Mouse (Mus musculus) limb, embryonic 14.5 days (tissue): ENCODE data around the gene Gbp8. TPM values are rescaled to one million over a fixed set of nuclear protein-coding genes. Genes with fewer than 3 reads are reported as not detected.
"Not testable (repeated sequence)": the region's sequence is repeated elsewhere in the genome, so short reads cannot be mapped to it uniquely, and the experiment has no call there.

Experiments
- ATAC-seq: fragments of 200-750 bp; cut with Nextera tagmentation; 2 replicates; pipeline ENCODE4 v1.8.0; 2017; ENCODE audit warnings: low read depth, moderate number of reproducible peaks, moderate TSS enrichment; ENCODE audit not compliant: low FRiP score
- DNase-seq: peaks from one replicate; pipeline ENCODE4 v3.0.0-alpha.2; 2015; ENCODE audit warnings: low spot score
- H3K27ac ChIP-seq: fragments of 300-500 bp; sonication (generic); replicated peaks from 2 replicates; pipeline ENCODE4 v1.5.1; 2014; ENCODE audit warnings: low read depth, mild to moderate bottlenecking, low read length, moderate library complexity, mixed read lengths
- H3K27me3 ChIP-seq: fragments of 300-500 bp; sonication (generic); 2 replicates; pipeline ENCODE4 v1.6.1; 2014; ENCODE audit warnings: low read length, mixed read lengths; ENCODE audit not compliant: control insufficient read depth, insufficient read depth
- H3K36me3 ChIP-seq: fragments of 300-500 bp; sonication (generic); 2 replicates; pipeline ENCODE4 v1.6.1; 2014; ENCODE audit warnings: mild to moderate bottlenecking, low read length, moderate library complexity, mixed read lengths; ENCODE audit not compliant: control insufficient read depth, insufficient read depth
- H3K4me1 ChIP-seq: fragments of 300-500 bp; sonication (generic); 2 replicates; pipeline ENCODE4 v1.6.1; 2014; ENCODE audit warnings: antibody characterized with exemption, low read length, mixed read lengths; ENCODE audit not compliant: control insufficient read depth, insufficient read depth
- H3K4me2 ChIP-seq: fragments of 300-500 bp; sonication (generic); replicated peaks from 2 replicates; pipeline ENCODE4 v1.6.1; 2014; ENCODE audit warnings: low read depth, mild to moderate bottlenecking, low read length, moderate library complexity; ENCODE audit not compliant: severe bottlenecking
- H3K4me3 ChIP-seq: fragments of 300-500 bp; sonication (generic); replicated peaks from 2 replicates; pipeline ENCODE4 v1.5.1; 2014; ENCODE audit warnings: low read length
- H3K9ac ChIP-seq: fragments of 300-500 bp; sonication (generic); 2 replicates; pipeline ENCODE4 v1.6.1; 2014; ENCODE audit warnings: mild to moderate bottlenecking, low read depth, low read length, moderate library complexity; ENCODE audit not compliant: severe bottlenecking
- H3K9me3 ChIP-seq: fragments of 300-500 bp; sonication (generic); 2 replicates; pipeline ENCODE4 v1.6.1; 2016; ENCODE audit warnings: low read length; ENCODE audit not compliant: control insufficient read depth
- POLR2A ChIP-seq: fragments of 200-500 bp; IDR thresholded peaks from 2 replicates; pipeline ENCODE4 v1.8.0; 2012; ENCODE audit warnings: inconsistent platforms, mild to moderate bottlenecking, moderate library complexity, borderline replicate concordance; ENCODE audit not compliant: insufficient read depth, insufficient read length; ENCODE audit errors: extremely low read depth
- WGBS: fragments of 180-500 bp; shearing (Covaris S2); extraction: QIAGEN DNeasy Blood & Tissue Kit; methylation state at CpG from one replicate; pipeline ENCODE4 v1.1.7; 2014; 5-methylcytosine and 5-hydroxymethylcytosine counted together
- polyA plus RNA-seq, 2 experiments: library from polyadenylated mRNA; depleted of rRNA in 1 of 2; stranded (reverse) in 1 of 2; unstranded in 1 of 2; fragments of >200 nt; fragmentation: Nextera tagmentation in 1 of 2; extraction: Ambion mirVana in 1 of 2; gene quantifications; 2 replicates each; pipeline versions ENCODE4 v1.2.1 to v1.2.3; 2012 to 2014

Gene Gbp8
- polyA plus RNA-seq, 2 experiments = 0.55 to 0.94 TPM

DNA sequence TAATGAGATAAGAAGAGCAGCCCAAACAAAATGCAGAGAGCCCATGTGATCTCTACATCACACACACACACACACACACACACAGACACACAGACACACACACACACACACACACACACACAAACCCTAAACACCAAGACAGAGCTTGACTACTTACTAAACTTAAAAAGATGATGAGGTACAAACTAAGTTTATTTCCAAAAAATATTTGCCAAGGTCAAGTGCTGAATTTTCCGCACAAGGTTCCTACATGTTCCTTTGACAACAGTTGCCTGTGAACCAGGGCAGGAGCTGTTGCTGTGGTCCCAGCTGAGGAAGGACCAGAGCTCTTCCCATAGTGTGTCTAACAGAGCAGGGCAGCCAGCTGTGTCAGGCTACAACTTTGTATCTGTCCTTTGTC, 434 bp downstream of the Gbp8 start:
- no peak for TF ChIP-seq POLR2A
- no peak overlapping the region for H3K27ac ChIP-seq
- H3K36me3 ChIP-seq = no peaks in the 10 kb centered on the region
- H3K9ac ChIP-seq = no peak overlapping the region
- H3K4me1 ChIP-seq = no peaks in the 10 kb centered on the region
- H3K9me3 ChIP-seq = no peaks in the 10 kb centered on the region
- no peak overlapping the region for H3K4me2 ChIP-seq
- DNase-seq = no peak
- WGBS = 81% methylated on average over 1 of the region's 1 CpGs
- no peak for ATAC-seq
- H3K27me3 ChIP-seq = no peaks in the 10 kb centered on the region
- no peak overlapping the region for H3K4me3 ChIP-seq

DNA sequence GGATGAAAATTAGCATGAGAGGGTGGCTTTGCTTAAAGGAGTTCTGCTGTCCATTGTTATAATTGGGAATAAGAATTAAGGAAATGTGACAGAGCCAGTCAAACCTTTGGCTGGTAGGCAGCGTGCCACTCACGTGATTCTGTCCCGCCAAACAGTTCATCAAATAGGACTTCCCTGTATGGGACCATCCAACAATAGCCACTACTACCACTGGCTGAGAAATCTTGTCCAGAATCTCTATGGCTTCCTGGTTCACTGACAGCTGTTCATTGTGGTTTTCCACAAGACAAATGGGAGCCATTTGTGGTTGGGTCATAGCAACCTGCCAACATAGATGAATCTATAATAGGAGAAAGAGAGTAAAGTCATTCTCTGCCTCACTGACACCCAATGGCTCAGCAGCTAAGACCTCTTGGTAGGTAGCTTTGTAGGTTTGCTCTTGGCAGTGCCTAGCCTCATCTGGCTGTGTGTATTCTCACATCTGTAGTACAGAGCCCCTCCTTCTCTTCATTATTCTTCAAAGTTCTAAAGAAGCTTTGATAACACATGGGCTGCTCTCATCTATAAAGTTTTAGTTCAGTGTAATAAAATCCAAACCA, 2.5 kb downstream of the Gbp8 start:
- not testable (repeated sequence) for H3K4me1 ChIP-seq

DNA sequence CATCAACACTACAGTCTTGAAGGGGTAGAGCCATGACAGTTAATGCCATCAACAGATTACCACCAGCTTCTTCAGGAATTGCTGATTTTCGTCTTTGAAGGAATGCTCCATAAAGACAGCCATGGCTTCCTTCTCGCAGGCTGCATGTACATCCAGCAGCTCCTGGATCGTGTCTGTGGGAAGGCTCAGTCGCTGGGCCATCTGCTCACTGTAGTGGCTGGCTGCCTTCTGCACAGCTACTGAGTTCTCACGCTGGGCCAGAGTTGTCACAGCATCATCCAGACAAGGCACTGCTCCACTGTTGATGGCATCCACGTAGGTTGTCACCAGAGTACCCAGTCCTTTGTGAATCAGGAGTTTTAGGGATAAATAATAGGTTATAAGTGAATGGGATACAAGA, 17.6 kb downstream of the Gbp8 start:
- not testable (repeated sequence) for DNase-seq, H3K9ac ChIP-seq, H3K27me3 ChIP-seq, H3K4me3 ChIP-seq, H3K36me3 ChIP-seq, H3K4me1 ChIP-seq, H3K9me3 ChIP-seq, H3K4me2 ChIP-seq, H3K27ac ChIP-seq, ATAC-seq
- 69% methylated on average over 6 of the region's 6 CpGs for WGBS

More for the DNA sequence above, 2.5 kb downstream of the Gbp8 start:
- H3K27me3 ChIP-seq, H3K4me3 ChIP-seq, H3K27ac ChIP-seq, H3K4me2 ChIP-seq, H3K36me3 ChIP-seq, ATAC-seq, H3K9me3 ChIP-seq, H3K9ac ChIP-seq, DNase-seq: not testable (repeated sequence)
- 97% methylated on average over 3 of the region's 3 CpGs for WGBS

DNA sequence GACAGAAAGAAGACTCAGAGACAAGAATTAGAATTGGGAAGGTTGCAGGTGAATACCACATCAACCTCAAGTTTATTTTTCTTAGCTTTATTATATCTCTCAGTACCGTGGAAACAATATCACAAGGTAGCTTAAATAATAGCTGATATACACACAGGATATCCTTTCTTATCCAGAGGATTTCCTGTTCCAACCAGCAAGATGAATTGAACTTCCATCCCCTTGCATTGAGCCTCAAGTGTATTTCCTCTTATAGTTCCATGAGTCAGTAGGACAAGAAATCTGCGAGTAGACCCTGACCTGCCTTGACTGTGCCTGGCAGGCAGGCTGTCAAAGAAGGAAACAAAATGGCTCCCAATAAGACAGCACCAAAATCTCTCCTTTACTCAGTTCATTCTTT, 23.6 kb downstream of the Gbp8 start:
- Histone ChIP-seq H3K27me3 (no peaks in the 10 kb centered on the region), H3K9ac (no peak overlapping the region), H3K4me3 (no peak overlapping the region), H3K36me3 (no peaks in the 10 kb centered on the region), H3K4me2 (no peak overlapping the region), H3K27ac (no peak overlapping the region), H3K9me3 (no peaks in the 10 kb centered on the region), H3K4me1 (no peaks in the 10 kb centered on the region)
- TF ChIP-seq POLR2A = no peak
- WGBS = 88% methylated on average over 2 of the region's 2 CpGs
- DNase-seq (no peak), ATAC-seq (no peak)

DNA sequence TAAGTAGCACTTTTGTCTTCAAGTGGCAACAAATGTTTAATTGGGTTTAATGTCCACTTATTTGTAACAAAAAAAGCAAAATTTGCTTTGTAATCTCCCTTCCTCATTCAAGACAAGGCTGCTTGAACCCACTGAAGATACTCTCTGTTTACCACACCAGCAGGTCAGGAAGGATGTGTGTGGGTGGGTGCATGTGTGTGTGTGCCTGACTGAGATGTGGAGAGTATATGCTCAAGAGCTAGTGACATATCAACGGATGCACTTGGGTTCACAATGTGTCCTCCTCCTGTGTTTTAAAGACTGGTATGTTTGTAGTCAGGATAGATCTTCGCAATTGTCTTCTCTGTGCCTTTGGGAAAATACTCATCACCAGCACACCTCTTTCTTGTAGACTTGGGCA, 24.6 kb downstream of the Gbp8 start:
- H3K4me2 ChIP-seq = no peak overlapping the region
- no peak overlapping the region for H3K27ac ChIP-seq
- TF ChIP-seq POLR2A = no peak

DNA sequence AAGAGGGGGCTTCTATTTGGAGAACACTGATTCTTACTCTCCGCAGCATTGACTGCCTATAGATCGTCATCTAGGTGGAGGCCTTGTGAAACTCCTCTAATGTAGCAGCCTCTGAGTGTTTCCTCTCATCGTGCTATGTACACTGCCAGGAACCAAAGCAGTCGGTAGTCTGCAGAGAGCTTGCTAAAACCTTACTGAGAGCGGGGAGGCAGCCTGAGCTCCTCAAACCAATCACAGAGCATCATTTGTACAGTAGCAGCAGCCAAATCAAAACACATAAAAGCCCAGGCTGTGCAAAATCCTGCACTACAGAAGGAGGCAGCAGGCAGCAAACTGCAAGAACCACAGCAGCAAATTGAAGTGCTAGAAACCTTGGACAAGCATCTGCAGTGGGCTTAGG, 25.7 kb downstream of the Gbp8 start:
- DNase-seq (no peak), ATAC-seq (no peak)
- H3K36me3 ChIP-seq = no peaks in the 10 kb centered on the region
- no peak overlapping the region for H3K4me3 ChIP-seq
- no peaks in the 10 kb centered on the region for H3K9me3 ChIP-seq
- H3K27me3 ChIP-seq = no peaks in the 10 kb centered on the region
- WGBS = 89% methylated on average over 5 of the region's 5 CpGs
- no peak overlapping the region for H3K27ac ChIP-seq
- no peak for TF ChIP-seq POLR2A
- no peaks in the 10 kb centered on the region for H3K4me1 ChIP-seq
- H3K4me2 ChIP-seq = no peak overlapping the region
- H3K9ac ChIP-seq = no peak overlapping the region

More for the DNA sequence above, 24.6 kb downstream of the Gbp8 start:
- 83% methylated on average over 2 of the region's 2 CpGs for WGBS
- ATAC-seq (no peak), DNase-seq (no peak)
- no peak overlapping the region for H3K4me3 ChIP-seq
- no peaks in the 10 kb centered on the region for H3K4me1 ChIP-seq
- no peaks in the 10 kb centered on the region for H3K36me3 ChIP-seq
- no peaks in the 10 kb centered on the region for H3K9me3 ChIP-seq
- H3K27me3 ChIP-seq = no peaks in the 10 kb centered on the region
- H3K9ac ChIP-seq = no peak overlapping the region

DNA sequence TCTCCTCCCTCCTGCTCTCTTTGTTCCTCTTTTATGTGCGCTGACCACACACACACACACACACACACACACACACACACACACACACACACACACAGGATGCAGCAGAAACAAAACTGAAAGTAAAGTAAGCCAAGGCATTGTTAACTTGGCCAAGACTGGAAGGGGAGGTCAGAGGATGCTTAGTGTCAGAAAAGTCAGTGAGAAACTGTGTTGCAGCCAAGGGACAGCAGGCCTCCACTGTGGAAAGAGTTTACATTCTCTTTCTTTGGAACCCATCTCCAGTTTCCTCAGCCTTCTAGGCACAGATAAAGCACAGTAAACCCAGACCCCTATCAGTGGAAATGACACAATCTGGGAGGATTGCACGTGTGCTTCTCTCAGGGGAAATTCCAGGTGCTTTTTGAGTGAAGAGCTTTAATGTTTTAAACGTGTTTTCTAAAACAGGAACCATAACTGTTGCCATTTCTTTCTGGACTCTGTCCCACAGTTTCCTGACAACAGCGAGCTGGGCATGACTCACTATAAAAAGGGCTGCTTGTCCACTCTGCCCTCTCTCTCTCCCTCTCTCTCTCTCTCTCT, 29.0 kb downstream of the Gbp8 start:
- not testable (repeated sequence) for H3K27ac ChIP-seq, H3K27me3 ChIP-seq, H3K36me3 ChIP-seq, H3K4me3 ChIP-seq, H3K4me2 ChIP-seq, H3K9me3 ChIP-seq, H3K4me1 ChIP-seq, H3K9ac ChIP-seq
- ATAC-seq = peak; percentile 50
- 11% methylated on average over 4 of the region's 4 CpGs for WGBS
- DNase-seq = peak; percentile 27

DNA sequence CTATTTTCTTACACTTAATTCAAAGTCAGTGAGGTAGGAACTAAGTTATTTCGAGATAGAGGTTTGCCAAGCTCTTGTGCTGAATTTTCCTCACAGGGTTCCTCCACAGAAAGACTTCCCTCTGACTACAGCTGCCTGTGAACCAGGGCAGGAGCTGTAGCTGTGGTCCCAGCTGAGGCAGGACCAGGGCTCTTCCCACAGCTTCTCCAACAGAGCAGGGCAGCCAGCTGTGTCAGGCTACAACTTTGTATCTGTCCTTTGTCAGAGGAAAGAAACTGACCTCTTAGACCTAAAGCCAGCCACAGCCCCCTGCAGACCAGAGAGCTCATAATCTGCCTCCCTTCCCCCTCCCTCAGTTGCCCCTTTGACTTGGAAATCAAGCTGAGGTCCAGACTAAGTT, 29.6 kb downstream of the Gbp8 start:
- H3K4me3 ChIP-seq, H3K4me2 ChIP-seq, H3K9me3 ChIP-seq, H3K9ac ChIP-seq, H3K4me1 ChIP-seq, H3K36me3 ChIP-seq, ATAC-seq, DNase-seq, H3K27me3 ChIP-seq: not testable (repeated sequence)
- WGBS = 40% methylated on average over 1 of the region's 1 CpGs
- 0 out of 2 replicates have a peak overlapping the region, but pooled peaks have one; percentile 9 for H3K27ac ChIP-seq
